ENCODE assay signal across 16 mouse cellular contexts in the genomic region with DNA sequence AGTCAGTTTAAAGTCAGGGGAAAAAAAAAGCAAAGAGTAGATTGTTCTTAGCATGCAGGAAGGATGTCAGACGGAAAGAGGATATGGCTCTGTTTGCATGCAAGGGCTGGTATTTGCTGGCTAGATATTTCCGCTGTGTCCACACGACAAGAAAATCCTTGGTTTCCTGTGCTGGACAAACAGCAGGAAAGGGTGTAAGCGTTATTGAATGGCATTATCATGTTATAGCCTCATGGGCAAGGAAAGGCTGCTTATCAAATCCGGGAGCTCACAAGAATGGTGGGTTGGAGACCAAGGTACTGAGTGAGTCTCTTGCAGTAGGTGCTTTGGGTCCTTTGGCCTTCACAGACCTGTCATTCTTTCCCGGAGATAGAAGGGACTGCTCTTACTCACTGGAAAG.
A peak's percentile ranks its signal among the peaks of the same experiment; 100 is the strongest.
DNase-seq lines count a peak whose midpoint lies in the region; ATAC-seq lines count a peak whose summit lies in the region.
"Had no signal": no experiment of that assay in that cellular context is flagged by ENCODE, and none has a peak within 500 bp of the region (broad histone marks: within the 10 kb centered on the region; RNA-seq: fewer than 3 reads in every experiment).

No protein-coding gene starts in this region.

- H3K36me3 ChIP-seq in heart, embryonic 10.5 days: no peaks in the 10 kb centered on the region
- H3K36me3 ChIP-seq in heart, embryonic 16.5 days (ENCODE audit: control insufficient read depth, insufficient read depth): no peaks in the 10 kb centered on the region
- no peaks in the 10 kb centered on the region for H3K36me3 ChIP-seq in liver, embryonic 12.5 days
- H3K36me3 ChIP-seq in forebrain, embryonic 10.5 days (replicated peaks): no peaks in the 10 kb centered on the region
- H3K36me3 ChIP-seq: embryonic facial prominence, embryonic 15.5 days; limb, embryonic 13.5 days; stomach, embryonic 15.5 days had no signal

- no peak overlapping the region for H3K4me2 ChIP-seq in heart, embryonic 16.5 days (ENCODE audit: low read depth, low read length)
- H3K4me2 ChIP-seq in liver, embryonic 12.5 days: no peak overlapping the region
- H3K4me2 ChIP-seq: embryonic facial prominence, embryonic 15.5 days; limb, embryonic 13.5 days; midbrain, embryonic 11.5 days; stomach, embryonic 15.5 days had no signal

- no peaks in the 10 kb centered on the region for H3K27me3 ChIP-seq in heart, embryonic 10.5 days (ENCODE audit: insufficient read depth, poor library complexity, severe bottlenecking)
- no peaks in the 10 kb centered on the region for H3K27me3 ChIP-seq in heart, embryonic 16.5 days (ENCODE audit: control insufficient read depth, insufficient read depth, low read length)
- no peaks in the 10 kb centered on the region for H3K27me3 ChIP-seq in liver, embryonic 12.5 days (replicated peaks)
- H3K27me3 ChIP-seq in forebrain, embryonic 10.5 days (ENCODE audit: poor library complexity, severe bottlenecking): no peaks in the 10 kb centered on the region
- H3K27me3 ChIP-seq: embryonic facial prominence, embryonic 15.5 days; stomach, embryonic 15.5 days had no signal

- 61% methylated on average over 6 of the region's 6 CpGs for WGBS in heart, embryonic 10.5 days
- WGBS in heart, embryonic 16.5 days: 46% methylated on average over 6 of the region's 6 CpGs
- 30% methylated on average over 6 of the region's 6 CpGs for WGBS in liver, embryonic 12.5 days (ENCODE audit: insufficient replicate concordance)
- 85% methylated on average over 6 of the region's 6 CpGs for WGBS in forebrain, embryonic 10.5 days

- no peaks in the 10 kb centered on the region for H3K9me3 ChIP-seq in heart, embryonic 10.5 days
- no peaks in the 10 kb centered on the region for H3K9me3 ChIP-seq in heart, embryonic 16.5 days (replicated peaks; ENCODE audit: control insufficient read depth, low read length)
- H3K9me3 ChIP-seq in liver, embryonic 12.5 days (replicated peaks): no peaks in the 10 kb centered on the region
- H3K9me3 ChIP-seq in forebrain, embryonic 10.5 days: no peaks in the 10 kb centered on the region
- H3K9me3 ChIP-seq: embryonic facial prominence, embryonic 15.5 days; limb, embryonic 13.5 days; stomach, embryonic 15.5 days had no signal

- peak overlapping the region; percentile 29; the same call in 1 of the 2 replicates for H3K27ac ChIP-seq in heart, embryonic 10.5 days
- H3K27ac ChIP-seq in heart, embryonic 16.5 days (ENCODE audit: low read length): no peak overlapping the region
- no peak overlapping the region for H3K27ac ChIP-seq in liver, embryonic 12.5 days
- H3K27ac ChIP-seq in forebrain, embryonic 10.5 days: no peak overlapping the region
- H3K27ac ChIP-seq: embryonic facial prominence, embryonic 15.5 days; limb, embryonic 13.5 days; stomach, embryonic 15.5 days had no signal

- no peak overlapping the region for H3K4me3 ChIP-seq in heart, embryonic 10.5 days
- H3K4me3 ChIP-seq in heart, embryonic 16.5 days (ENCODE audit: low read length): no peak overlapping the region
- no peak overlapping the region for H3K4me3 ChIP-seq in liver, embryonic 12.5 days
- H3K4me3 ChIP-seq in forebrain, embryonic 10.5 days: no peak overlapping the region
- H3K4me3 ChIP-seq: embryonic facial prominence, embryonic 15.5 days; limb, embryonic 13.5 days; stomach, embryonic 15.5 days had no signal

- intact Hi-C loops in heart, postnatal 14 days (cut with DNase I): no loop called here

- no peak overlapping the region for H3K9ac ChIP-seq in heart, embryonic 16.5 days (ENCODE audit: low read length)
- no peak overlapping the region for H3K9ac ChIP-seq in liver, embryonic 12.5 days
- H3K9ac ChIP-seq: embryonic facial prominence, embryonic 15.5 days; limb, embryonic 13.5 days; stomach, embryonic 15.5 days had no signal

- DNase-seq in heart, embryonic 10.5 days (ENCODE audit: low spot score): no peak
- DNase-seq in heart, postnatal 14 days: no peak
- peak; percentile 32 for DNase-seq in lung, postnatal 14 days
- no peak for DNase-seq in forebrain, embryonic 10.5 days (ENCODE audit: extremely low spot score, low spot score)
- DNase-seq in embryo, embryonic 10.5 days (ENCODE audit: low spot score): no peak
- DNase-seq: cerebellum, postnatal 25 days; layer of hippocampus, postnatal 36 days; right cerebral cortex, postnatal 4 days had no signal

- no peaks in the 10 kb centered on the region; the same call in 1 of the 2 replicates for H3K4me1 ChIP-seq in heart, embryonic 10.5 days
- H3K4me1 ChIP-seq in heart, embryonic 16.5 days (ENCODE audit: control insufficient read depth, insufficient read depth, low read length): peaks cover 2% of the 10 kb centered on the region; the same call in 1 of the 2 replicates
- H3K4me1 ChIP-seq in liver, embryonic 12.5 days: no peaks in the 10 kb centered on the region
- H3K4me1 ChIP-seq in forebrain, embryonic 10.5 days: no peaks in the 10 kb centered on the region
- H3K4me1 ChIP-seq: stomach, embryonic 15.5 days had no signal

- 0 out of 2 replicates have a peak, but pooled peaks have one; percentile 28 for ATAC-seq in heart, embryonic 16.5 days (replicated peaks; ENCODE audit: extremely low read depth, insufficient read depth, low FRiP score)
- 0 out of 2 replicates have a peak, but pooled peaks have one; percentile 21 for ATAC-seq in liver, embryonic 12.5 days
- ATAC-seq: forebrain, embryonic 14.5 days; intestine, embryonic 16.5 days had no signal
